Mouse (Mus musculus): ENCODE data around the gene Dcn. TPM values are rescaled to one million over a fixed set of nuclear protein-coding genes. Genes with fewer than 3 reads are reported as not detected.

Gene Dcn
- total RNA-seq, 2 experiments from 2014 or later = 25.4 to 30.4 TPM

DNA sequence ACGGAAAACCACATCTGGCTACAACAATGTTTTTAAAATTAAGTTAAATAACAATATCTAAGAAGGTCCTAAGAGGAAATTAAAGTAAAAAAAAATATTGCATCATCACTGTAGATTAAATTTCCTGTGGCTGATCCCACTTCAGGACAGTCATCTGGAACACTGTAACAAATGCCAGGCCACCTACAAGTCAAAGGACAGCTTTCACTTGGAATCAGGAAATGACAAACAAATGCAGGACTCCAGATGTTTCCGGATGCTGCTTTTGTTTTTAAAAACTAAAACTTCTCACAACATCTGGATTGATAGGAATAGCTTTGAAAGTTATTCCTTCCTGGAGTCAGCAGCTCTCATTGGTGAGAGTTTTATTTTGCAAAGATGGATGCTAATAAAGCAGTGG, 57.5 kb downstream of the Dcn start:
- no peak for DNase-seq
- intact Hi-C loops (cut with DNase I) = no loop called here

DNA sequence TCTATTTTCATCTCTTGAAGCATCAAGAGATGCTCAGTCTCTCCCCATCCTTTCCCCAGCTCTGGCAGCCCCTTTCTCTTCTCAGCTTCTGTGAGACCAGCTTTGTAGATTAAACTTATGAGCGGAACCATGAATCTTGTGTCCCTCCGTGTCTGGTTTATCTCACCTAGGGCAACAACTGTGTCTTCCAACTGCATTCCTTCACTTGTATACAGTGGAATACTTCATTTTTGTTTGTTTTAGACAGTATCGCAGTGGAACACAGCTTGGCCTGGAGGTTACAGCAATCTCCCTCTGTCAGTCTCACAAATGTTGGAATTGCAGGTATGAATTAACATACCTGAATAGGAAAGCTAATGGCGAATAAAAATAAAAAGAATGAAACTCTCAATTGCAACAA, 58.8 kb downstream of the Dcn start:
- intact Hi-C loops (cut with DNase I) = no loop called here
- DNase-seq = no peak

DNA sequence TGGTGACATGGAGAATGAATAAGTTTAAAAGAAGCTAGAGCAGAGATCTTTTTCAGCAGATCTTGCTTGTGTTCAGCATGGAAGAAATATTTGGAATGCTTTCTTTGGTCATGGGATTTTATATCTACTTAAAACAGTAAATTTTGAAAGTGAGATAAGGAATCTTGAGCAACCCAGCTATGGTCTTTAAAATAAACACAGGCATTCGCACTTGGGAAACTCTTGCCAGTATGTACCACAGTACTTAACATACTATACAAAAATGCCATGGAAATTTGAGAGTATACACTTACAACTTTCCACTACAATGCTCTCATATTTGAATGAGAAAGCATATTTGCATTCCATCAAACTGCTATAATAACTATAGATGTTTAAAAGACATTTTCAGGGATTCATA, 68.3 kb downstream of the Dcn start:
- no peak for DNase-seq
- intact Hi-C loops (cut with DNase I) = no loop called here

DNA sequence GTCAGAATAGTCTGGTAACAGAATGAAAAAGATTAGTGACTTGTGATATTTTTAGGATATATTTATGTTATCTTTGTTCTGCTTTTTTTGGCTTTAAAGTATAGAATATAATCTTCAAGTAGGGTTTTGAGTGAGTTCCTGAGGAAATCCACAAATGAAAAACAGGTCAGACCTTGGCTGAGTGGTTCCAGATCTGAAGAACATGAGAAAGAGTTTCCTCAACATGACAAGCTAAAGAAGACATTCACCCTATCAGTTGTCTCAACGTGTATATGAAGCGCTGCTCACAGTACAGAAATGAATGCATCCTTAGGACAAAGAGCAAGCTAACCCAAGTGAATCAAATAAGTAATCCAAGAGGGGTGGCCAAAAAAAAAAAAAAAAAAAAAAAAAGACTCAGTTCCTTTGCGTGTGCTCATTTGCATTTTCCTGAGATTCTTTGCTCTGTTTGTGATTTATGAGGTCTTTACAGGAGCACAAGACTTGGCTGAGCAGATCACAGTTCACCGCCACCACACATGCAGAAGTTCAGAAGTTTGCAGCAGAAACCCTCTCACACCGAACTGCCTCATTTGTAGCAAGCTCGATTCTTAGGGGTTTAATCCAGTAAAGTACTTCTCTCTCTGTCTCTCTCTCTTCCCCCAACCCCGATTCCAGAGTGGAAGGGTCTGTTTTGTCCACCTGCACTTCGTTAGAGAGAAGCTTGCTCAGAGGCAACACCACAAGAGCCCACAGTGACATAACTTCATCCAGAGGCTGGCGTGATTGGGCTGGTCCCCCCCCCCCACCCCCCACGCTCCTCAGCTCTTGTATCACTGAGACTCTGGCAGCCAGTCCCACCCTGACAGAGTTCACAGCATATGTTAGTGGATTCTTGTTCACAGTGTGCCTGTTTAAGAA, 85.8 kb downstream of the Dcn start, which contains the start of gene Lum:
Gene Lum, plus strand, starts transcription at position 172 of the 900 bp plus-strand sequence.
- DNase-seq = no peak
- intact Hi-C loops (cut with DNase I) = no loop called here

DNA sequence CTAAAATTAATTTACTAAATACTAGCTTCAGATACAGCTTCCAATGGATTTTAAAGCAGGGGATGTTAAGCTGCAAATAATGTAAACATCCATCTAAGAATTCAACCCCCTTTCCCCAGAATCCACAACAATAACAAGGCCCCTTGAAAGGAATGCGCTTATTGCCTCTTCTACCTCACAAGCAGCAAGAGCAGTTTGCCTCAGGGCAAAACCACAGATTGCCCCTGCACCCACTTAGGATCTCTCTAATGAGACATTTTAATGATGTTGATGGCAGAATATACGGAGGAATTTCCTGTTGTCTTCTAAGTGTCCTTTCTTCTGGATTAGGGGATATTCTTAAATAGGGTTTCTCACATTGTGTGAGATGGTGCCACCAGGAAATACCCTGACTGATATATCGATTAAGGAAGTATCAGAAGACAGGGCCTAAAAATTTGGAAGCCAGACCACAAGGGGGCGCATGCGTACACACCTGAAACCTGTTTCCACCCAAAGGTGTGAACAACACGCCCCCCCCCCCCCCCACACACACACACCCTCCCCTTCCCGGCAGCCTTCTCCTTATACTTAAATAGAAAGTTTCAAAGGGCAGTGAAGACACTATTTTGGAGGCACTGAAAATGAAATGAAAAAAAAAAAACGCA, 88.2 kb downstream of the Dcn start:
- intact Hi-C loops (cut with DNase I) = no loop called here
- peak; percentile 3 for DNase-seq

Other genes with a start within 250 kb of the Dcn start
- 1 to 10 TPM; 4.3 to 5.2 TPM for gene Lum, start 85.5 kb downstream of the Dcn start, total RNA-seq (2021)
- gene Kera, start 127.3 kb downstream of the Dcn start, total RNA-seq (2021) = under 1 TPM; 0.38 to 0.40 TPM
- gene Epyc, start 164.5 kb downstream of the Dcn start, total RNA-seq (2021) = under 1 TPM; 0.46 to 0.50 TPM
- not detected for gene Ccer1, start 213.4 kb downstream of the Dcn start, total RNA-seq (2021)
- under 1 TPM in 1 of 2 experiments, not detected in 1; 0.18 TPM for gene C030005K15Rik, start 247.1 kb downstream of the Dcn start, total RNA-seq (2021)

Data from left cerebral cortex, postnatal 4 days (tissue).